Mouse (Mus musculus): ENCODE data around the gene Olfr871.
"Not testable (repeated sequence)": the region's sequence is repeated elsewhere in the genome, so short reads cannot be mapped to it uniquely, and the experiment has no call there.

Olfr871 gene

DNA sequence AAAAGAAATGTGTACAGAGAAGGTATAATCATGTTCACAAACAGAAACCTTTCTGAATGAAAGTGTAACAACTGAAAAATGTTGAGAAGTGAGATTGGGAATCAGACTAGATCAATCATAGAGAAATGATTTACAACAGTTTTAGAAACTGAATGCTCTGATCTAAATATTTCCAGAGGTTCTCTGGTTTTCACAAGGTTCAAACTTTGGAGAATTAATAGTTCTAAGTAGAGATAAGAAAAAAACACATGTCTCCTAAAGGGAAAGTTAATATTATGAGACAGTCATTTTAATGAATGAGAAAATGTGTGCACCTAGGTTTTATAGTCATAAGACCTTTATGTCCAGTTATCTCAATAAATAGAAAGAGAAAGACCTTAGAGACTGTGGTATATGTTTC lies at the start of gene Olfr871:
Gene Olfr871 (plus strand): TSS at position 301 of the 400 bp plus-strand sequence.
- DNase-seq (ENCODE audit: low read depth), result no peak

DNA sequence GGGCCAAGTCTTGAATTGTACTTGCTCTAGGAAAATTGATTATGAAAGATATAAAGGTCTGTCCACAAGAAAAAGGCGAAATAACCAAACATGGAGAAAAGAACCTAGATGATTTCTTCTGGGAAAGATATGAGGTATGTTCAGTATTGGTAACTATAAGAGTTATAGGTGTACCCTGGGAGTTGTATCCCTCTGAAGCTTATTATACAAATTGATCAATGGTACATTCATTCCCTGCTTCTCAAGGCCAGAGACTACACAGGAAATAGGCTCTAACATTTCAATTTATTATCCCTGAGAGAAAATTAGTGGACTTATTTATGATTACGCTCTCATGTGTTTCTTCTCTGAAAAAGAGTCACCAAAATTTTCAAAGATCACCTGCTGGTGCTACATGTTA lies 38.0 kb upstream of the Olfr871 start, which contains the start of gene Olfr870:
Gene Olfr870 (minus strand): TSS at position 101 of the 400 bp plus-strand sequence.
- DNase-seq (ENCODE audit: low read depth), result no peak

DNA sequence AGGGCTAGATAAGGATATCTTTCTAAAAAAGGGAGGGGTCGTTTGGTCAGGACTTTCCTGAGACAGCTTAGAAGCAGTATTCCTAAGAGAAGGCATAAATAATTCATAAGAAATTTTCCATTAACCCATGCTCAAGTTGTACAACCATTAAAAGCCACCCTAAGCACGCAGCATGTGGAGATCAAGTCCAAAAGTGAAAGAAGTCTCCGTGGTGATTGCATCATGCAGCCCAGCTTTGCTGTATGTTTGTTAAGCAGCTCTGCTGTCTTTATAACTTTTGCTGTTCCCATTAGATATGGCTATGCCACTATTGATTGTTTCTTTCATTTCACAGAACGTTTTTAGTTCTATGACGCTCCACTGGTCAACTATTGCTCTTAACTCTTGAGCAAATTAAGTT lies 32.5 kb upstream of the Olfr871 start:
- DNase-seq (ENCODE audit: low read depth), result no peak

DNA sequence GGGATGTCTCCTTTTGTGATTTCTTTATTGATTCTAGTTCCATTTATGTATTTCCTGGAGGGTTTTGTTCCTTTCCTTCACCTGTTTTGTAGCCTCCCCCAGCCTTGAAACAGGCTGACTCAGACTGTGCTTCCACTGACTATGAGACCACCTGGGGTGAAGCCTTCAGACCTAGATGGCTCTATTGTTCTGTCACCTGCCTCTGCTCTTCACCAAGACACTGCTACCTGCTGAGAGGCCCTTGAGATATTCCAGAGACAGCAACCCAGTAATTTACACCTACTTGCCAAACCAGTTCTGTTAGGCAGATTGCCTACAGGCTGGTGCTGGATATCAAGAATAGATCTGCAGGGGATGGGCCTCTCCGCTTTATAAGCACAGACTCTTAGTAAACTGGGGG lies 9.9 kb upstream of the Olfr871 start:
- no peak for DNase-seq (ENCODE audit: low read depth)

DNA sequence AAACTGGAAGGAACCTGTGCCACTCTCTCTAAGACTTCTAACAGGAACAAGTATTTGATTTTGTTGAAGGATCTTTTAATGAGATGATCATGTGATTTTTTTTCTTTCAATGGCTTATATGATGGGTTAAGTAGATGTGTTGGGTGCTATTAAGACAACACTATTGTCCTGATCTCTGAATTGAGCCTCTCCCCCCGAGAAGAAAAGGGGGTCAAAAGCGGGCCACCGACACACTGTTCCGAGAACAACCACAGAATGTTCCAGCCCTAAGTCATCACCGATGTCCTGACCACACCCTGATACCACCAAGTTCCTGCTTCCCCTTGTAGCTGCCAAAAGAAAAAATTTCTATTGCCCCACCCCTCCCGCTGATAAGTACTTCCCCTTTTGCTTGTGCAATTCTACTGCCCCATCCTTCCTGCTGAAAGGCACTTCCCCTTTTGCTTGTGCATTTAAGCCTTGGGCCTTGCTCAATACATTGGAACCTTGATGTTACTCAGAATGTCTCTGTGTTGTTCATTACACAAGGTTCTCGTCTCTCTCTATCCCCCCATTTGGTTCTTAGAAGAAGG lies 8.5 kb upstream of the Olfr871 start:
- not testable (repeated sequence) for DNase-seq (ENCODE audit: low read depth)

DNA sequence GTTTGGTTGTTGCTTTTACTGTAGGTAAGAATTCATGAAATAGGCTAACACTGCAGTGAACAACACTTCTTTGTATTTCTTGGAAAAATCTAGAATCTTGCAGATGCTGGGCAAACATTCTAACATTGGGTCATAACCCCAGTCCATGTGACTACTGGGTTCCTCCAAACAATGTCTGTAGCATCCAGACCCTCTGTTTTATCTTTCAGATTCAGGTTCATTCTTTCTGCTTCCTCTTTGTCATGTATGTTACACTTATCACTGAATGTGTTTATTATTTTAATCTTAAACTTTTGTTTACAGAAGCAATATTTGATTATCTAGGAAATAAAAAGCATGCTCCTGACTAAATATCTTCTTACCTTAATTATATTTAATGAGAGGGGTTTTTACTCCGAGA lies 1.2 kb upstream of the Olfr871 start:
- DNase-seq (ENCODE audit: low read depth), result no peak

DNA sequence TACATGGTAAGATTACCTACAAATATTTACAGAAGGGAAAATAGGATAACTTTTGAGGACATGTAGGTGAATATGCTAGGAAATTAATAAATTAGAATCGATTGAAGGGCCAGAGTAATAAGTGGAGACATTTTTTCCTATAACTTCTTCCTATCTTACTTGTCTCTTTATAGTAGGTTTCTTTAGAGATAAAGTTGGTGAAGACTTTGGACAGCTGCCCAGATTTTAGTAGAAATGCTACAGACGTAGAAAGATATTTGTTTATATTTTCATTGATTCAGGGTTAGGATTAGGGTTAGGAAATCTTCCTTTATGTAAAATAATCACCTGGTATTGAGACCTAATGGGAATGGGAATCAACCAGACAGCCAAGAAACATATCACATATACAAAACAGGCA lies 530 bp upstream of the Olfr871 start:
- DNase-seq (ENCODE audit: low read depth), result no peak

DNA sequence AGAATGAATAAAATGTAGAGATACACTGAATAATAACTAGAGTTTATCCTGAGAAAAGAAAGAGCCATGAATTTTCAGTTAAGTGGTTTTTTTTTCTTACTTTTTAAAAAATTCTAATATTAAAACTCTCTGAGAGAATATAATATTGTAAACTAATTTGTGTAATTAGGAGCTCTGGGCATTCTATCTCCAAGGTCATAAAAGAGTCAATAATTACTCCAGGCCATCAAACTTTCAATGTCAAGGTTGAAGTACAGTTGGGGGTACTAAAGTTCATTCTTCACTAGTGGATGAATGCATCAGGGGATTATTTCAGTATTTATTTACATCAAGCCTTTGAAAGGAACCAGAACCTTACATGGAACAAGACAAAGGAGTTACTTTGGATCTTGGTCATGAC lies 24.8 kb downstream of the Olfr871 start, which contains the start of gene Olfr872:
Gene Olfr872 (plus strand): TSS at position 301 of the 400 bp plus-strand sequence.
- no peak for DNase-seq (ENCODE audit: low read depth)

DNA sequence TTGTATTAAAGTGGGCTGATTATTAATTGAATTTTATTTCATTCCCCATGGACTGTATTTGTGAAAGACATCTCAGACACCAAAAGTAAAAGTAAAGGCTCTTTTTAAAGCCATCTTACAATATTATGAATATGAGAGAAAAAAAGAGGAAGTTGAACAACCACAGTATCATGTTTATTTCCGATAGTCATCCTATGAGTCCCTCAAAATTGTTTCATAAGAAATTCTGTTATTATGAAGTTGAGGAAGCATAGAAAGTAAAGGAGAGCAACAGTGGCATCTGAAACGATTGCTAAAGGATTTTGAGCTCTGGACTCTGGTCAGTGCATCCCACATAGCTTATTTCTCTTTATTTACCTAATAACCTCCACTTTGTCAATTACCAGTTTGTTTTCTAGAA lies 25.4 kb downstream of the Olfr871 start:
- DNase-seq (ENCODE audit: low read depth), result no peak
